Mouse (Mus musculus) right cerebral cortex, postnatal 25 days (tissue): ENCODE results near the gene Tekt4.
A peak's percentile ranks its signal among the peaks of the same experiment; 100 is the strongest.

ENCODE experiments used
- DNase-seq: peaks from one replicate; pipeline ENCODE4 v3.0.0; 2022

Gene Tekt4

GRCm38 (mm10) chr17:25433223-25433616 lies 21.2 kb upstream of the Tekt4 start:
- DNase-seq = no peak

DNA sequence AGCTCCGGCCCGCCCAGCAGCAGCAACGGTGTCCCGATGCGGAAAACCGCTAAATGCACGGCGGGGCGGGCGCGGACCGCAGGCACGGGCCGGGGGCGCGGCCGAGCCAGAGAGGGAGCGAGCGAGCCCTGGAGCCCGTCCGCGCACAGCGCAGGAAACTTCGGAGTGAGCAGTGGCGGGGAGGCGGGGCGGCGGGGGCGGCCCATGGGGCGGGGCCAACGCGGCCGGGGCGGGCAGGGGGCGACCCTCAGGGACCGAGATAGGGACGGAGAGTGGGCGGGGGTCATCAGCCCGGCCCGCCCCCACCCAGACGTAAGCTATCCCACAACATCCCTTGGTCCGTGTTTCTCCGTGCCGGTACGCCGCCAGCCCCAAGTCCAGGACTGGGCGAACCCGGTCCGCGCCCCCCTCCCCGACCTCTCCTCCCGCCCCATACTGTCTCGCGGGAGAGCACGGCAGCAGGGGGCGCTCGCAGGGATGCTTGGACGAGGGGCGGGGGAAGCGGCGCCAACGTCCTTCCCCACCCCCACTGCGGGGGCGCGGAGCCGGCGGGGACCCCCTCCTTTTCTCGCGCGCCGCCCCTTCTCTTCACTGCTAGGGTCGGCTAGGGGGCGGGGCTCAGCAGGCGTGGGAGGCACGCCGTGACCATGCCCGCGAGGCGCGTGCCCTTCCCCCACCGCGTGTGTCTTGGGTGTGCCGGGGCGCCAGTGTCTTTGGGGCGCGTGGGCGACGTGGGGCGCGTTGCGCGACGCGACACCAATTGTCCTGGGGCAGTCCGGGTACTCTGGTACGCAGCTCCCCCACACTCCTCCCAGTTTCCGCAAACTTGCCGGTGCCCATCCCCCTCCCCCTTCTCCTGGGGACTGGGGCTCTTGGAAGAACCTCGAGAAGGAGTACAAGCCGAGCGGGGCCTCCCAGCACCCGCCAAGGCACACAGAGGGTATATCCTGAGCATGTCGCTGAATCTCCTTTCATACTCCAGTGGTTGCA lies 20.5 kb upstream of the Tekt4 start, which contains the start of gene Cacna1h:
Cacna1h (minus strand) TSS at position 167 of the 990 bp plus-strand sequence.
- peak; percentile 66 for DNase-seq

DNA sequence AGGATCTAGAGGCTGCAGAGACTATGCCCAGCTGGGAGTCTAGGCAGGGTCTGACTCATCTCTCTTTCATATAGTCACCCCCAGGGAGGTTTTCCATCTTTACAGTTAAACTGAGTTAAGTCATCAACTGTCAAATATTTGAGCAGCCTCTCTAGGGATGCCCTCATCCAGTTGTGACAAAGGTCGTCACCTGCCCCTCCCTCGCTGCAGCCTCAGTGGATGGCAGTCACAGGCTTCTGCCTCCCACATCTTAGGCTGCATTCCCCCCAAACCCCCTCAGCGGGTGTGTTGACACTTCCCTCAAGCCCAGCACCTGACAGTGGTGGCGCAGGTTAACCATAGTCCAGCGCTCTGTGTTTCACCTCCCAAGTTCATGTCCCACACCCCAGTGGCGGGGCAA lies 13.0 kb upstream of the Tekt4 start:
- no peak for DNase-seq

DNA sequence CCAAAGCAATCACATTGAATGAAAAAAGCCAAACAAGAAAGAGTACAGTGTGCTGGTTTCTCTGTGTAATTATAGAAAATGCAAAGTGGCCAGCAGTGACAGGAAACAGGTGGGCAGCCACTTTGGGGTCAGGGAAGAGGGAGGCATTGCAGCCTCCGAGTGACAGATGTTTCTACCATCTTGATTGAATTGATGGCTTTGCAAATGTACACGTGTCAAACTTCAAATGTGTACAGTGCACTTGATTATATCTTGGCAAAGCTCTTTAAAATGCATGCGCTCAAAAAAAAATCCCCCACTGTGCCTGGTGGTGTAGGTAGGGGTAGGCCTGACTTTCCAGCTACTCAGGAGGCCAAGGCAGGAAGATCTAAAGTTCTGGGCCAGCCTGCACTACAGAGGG lies 11.5 kb upstream of the Tekt4 start:
- DNase-seq = no peak

GRCm38 (mm10) chr17:25445074-25445473 lies 9.3 kb upstream of the Tekt4 start:
- DNase-seq = no peak

GRCm38 (mm10) chr17:25445841-25446240 lies 8.6 kb upstream of the Tekt4 start:
- DNase-seq = no peak

GRCm38 (mm10) chr17:25447865-25448264 lies 6.5 kb upstream of the Tekt4 start:
- DNase-seq = no peak

DNA sequence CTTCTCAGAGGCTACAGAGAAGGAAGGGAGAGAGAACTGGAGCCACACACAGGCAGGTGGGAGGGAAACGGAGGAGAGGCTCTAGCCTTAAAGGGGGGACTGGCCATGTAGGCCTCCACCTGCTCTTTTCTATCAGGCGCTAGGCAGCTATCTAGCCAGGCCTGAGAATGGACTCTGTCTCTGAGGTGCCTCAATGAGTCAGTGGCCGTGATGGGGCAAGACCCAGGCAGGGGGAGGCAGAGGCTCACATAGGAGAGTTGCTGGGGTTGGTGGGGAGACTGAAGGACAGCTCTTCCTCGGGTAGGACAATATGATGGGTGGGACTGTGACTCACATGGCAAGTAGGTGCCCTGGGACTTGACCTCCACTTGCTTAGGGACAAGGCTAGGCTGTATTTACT lies 4.1 kb upstream of the Tekt4 start:
- no peak for DNase-seq

DNA sequence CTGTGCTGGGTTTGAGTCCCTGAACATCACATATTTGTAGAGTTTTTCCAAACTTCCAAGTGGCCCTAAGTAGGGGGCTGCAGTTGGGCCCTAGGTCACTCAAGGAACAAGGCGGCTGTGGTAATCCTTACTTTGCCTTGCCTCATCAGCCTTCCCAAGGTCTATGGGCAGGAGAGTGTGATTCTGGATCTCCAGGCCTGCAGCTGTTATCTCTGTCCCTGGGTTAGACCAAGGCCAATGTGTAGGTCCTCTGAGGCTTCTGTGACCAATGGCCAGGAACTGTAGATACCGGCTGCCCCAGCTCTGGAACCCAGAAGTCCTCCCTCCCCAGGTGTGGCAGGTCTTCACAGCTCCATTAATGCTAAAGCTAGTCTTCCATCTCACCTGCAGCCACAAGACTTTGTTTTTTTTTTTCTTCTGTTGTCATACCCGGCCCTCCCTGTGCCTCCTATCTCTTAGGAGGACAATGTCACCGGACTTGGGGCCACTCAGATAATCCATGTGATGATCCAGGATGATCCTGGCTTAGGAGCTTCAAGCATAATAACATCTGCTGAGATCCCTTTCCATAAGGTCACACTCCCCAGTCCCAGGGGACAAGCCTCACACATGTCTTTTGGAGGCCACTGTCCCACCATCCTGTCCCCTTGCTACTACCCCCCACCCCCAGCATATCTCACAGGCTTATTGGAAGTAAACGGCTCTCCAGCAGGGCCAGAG lies 2.0 kb upstream of the Tekt4 start:
- DNase-seq = no peak

DNA sequence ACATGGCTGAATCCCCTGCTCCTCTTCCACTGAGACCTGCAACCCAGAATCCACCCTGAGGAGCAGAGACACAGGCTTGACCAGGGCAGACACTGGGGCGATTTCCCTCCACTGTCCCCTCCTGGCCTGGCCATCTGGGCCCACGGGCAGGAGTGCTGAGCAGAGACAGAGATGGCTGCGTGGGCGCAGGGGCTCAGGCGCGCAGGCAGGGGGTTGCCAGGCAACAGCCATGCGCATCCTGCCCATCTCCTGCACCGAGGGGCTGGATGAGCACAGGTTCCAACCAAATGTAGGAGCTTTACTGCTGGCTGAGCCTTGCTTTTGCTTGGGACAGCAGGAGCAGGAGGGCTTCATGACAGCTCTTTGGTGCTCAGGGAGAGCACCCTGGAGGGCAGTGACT lies 2.1 kb downstream of the Tekt4 start:
- DNase-seq = peak; percentile 76

- no peak for DNase-seq
Observed at GRCm38 (mm10) chr17:25462236-25462875, 7.9 kb downstream of the Tekt4 start.

GRCm38 (mm10) chr17:25463326-25463945 lies 9.0 kb downstream of the Tekt4 start:
- DNase-seq = no peak

DNA sequence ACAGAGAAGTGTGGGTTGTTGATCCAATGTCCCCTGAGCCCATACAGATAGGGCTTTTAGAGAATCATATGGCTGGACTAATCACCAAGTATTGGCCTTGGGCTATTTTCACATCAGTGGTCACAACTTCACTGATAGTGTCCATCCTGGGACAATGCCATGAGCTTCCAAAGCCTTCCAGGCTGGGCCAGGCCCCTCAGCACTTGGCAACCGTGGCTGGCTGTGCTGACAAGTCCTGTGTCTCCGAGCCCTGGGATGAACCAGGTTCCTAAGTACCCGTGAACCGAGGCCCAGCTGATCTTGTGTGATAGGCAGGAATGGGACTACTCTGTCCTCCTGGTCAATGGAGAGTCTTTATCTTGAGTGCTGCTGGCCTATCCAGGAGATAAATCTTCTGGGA lies 9.7 kb downstream of the Tekt4 start:
- DNase-seq = no peak

DNA sequence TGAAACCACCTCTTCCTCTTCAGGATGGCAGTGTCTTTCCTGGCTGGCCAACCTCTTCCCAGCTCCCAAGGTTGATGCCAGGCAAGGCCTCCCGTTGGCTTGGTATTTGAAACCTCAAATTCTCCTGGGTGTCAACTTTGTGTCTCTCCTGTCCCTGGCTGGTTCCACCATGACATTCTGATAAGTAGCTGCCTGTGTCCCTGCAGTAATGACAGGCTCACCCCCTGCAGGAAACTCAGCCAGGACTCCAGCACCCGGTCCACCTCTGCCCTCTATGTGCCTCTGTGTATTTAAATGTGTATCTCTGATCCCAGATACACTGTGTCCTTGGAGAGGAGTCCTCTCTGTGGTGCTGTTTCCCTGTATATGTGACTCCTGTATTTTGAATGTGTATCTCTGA lies 11.8 kb downstream of the Tekt4 start:
- DNase-seq = no peak

- no peak for DNase-seq
Observed at GRCm38 (mm10) chr17:25467781-25468180, 13.4 kb downstream of the Tekt4 start.

- no peak for DNase-seq
Observed at GRCm38 (mm10) chr17:25468301-25468700, 13.9 kb downstream of the Tekt4 start.

DNA sequence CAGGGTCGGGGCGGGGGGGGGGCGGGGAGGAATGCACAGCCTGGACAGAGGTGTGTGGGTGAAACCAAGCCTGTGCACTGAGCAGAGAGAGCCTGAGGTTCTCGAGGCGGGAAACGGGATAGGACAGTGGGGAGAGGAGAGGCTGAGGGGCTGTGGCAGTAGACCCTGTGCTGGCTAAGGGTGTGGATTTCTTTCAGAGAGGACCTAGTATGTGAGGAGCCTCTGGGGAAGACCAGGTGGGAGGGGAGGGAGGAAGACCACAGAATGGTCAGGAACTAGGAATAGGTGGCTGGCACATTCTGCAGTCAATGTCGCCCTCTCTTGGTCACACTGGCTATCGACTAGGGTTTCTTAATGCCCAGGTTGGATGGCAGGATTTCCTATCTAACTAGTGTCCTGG lies 15.4 kb downstream of the Tekt4 start:
- peak; percentile 69 for DNase-seq

- no peak for DNase-seq
Observed at GRCm38 (mm10) chr17:25471418-25471817, 17.0 kb downstream of the Tekt4 start.

DNA sequence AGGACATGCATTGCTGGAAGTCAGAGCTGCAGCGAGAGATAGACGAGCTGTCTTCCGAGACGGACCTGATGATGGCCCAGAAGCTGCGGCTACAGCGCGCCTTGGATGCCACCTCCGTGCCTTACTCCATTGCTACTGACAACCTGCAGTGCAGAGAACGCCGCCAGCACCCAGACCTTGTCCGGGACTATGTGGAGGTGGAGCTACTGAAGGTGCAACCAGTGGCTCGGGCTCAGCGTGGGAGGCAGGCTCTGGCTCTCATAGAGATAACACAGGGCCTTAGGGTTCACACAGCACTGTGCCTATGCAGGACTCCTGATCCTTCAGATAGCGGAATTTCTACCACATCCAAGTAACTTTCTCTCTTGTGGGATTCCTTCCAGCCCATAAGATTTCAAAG lies 17.6 kb downstream of the Tekt4 start:
- DNase-seq = no peak

DNA sequence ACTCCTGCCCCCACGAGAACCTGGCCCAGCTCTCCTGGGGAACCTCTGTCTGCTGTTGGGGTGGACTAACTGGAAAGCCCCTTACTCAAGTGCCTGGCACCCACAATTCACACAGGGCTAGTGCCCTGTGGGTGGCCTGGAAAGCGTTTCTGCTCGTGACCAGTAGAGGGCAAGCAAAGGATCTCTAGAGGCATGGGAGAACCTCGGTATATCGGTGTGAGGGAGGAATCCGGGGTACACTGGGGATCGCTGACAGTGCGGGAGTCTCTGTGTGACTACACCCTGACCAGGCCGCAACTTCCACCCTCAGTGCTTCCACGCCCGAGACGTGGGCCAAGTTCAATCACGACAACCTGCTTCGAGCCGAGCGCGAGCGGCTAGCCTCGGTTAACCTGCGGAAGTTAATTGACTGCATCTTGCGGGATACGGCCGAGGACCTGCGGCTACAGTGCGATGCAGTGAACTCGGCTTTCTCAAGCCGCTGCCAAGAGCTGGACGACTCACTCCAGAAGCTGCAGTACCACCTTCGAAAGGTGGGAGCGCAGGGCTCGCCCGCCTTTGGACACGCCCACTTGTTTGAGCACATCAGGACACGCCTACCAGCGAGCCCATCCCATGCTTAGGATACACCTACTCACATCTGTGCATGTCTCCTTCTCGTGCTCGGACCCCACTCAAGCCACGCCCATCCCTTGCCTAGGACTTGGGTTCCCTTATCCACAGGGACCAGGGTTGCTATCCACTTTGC lies 20.1 kb downstream of the Tekt4 start:
- peak; percentile 41 for DNase-seq

- DNase-seq = peak; percentile 54
Observed at GRCm38 (mm10) chr17:25475946-25476744, 21.7 kb downstream of the Tekt4 start.
